ENCODE assay signal across 16 mouse cellular contexts in the genomic region with DNA sequence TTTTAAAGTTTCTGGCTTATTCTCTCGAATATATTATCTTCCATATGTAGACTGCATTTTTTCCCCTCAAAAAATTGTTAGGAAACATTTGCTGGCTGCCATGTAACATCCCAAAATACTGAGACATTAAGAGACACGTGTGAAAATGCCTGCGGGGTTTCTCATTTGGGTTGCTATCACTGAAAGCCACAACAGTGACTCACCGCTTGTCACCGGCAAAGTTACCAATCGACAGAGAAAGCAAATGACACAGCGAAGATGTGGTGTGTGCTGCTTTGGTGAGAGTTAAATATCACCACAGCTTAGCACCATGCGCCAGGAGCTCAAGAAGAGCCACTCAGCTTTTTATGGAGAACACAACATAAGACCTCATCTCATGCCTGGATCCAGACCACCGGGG. TPM values are rescaled to one million over a fixed set of nuclear protein-coding genes. Genes with fewer than 3 reads are reported as not detected.
DNase-seq lines count a peak whose midpoint lies in the region; ATAC-seq lines count a peak whose summit lies in the region.
"Had no signal": no experiment of that assay in that cellular context is flagged by ENCODE, and none has a peak within 500 bp of the region (broad histone marks: within the 10 kb centered on the region; RNA-seq: fewer than 3 reads in every experiment).

No protein-coding gene starts in this region.

- no peaks in the 10 kb centered on the region for H3K9me3 ChIP-seq in kidney, embryonic 16.5 days (ENCODE audit: low read length)
- no peaks in the 10 kb centered on the region for H3K9me3 ChIP-seq in stomach, embryonic 15.5 days
- H3K9me3 ChIP-seq: midbrain, embryonic 15.5 days had no signal

- H3K4me2 ChIP-seq in kidney, embryonic 16.5 days (replicated peaks; ENCODE audit: low read depth, low read length), result no peak overlapping the region
- H3K4me2 ChIP-seq in stomach, embryonic 15.5 days, result no peak overlapping the region
- H3K4me2 ChIP-seq: liver, embryonic 11.5 days; midbrain, embryonic 15.5 days had no signal

- no peak overlapping the region for H3K9ac ChIP-seq in kidney, embryonic 16.5 days (replicated peaks; ENCODE audit: low read length)
- no peak overlapping the region for H3K9ac ChIP-seq in stomach, embryonic 15.5 days
- H3K9ac ChIP-seq: midbrain, embryonic 15.5 days had no signal

- peak overlapping the region; percentile 74; the same call in 1 of the 2 replicates for H3K27ac ChIP-seq in kidney, embryonic 16.5 days (ENCODE audit: low read length)
- H3K27ac ChIP-seq in stomach, embryonic 15.5 days, result peak overlapping the region; percentile 68
- H3K27ac ChIP-seq: heart, adult 2 months; midbrain, embryonic 15.5 days had no signal

- H3K4me3 ChIP-seq in kidney, embryonic 16.5 days (ENCODE audit: low read length), result no peak overlapping the region
- H3K4me3 ChIP-seq in stomach, embryonic 15.5 days (replicated peaks), result no peak overlapping the region
- H3K4me3 ChIP-seq: heart, adult 2 months; midbrain, embryonic 15.5 days had no signal

- WGBS in kidney, embryonic 16.5 days, result 81% methylated on average over 9 of the region's 9 CpGs
- 51% methylated on average over 9 of the region's 9 CpGs for WGBS in stomach, embryonic 15.5 days

- H3K27me3 ChIP-seq in kidney, embryonic 16.5 days (ENCODE audit: insufficient read depth, low read length), result no peaks in the 10 kb centered on the region
- H3K27me3 ChIP-seq in stomach, embryonic 15.5 days (replicated peaks), result no peaks in the 10 kb centered on the region
- H3K27me3 ChIP-seq: midbrain, embryonic 15.5 days had no signal

- no peaks in the 10 kb centered on the region for H3K36me3 ChIP-seq in kidney, embryonic 16.5 days (ENCODE audit: insufficient read depth, low read length)
- H3K36me3 ChIP-seq in stomach, embryonic 15.5 days, result no peaks in the 10 kb centered on the region
- H3K36me3 ChIP-seq: midbrain, embryonic 15.5 days had no signal

- no peak for ATAC-seq in kidney, embryonic 16.5 days (ENCODE audit: low FRiP score, low TSS enrichment)
- peak; percentile 57 for ATAC-seq in common myeloid progenitor, adult 5-6 weeks (replicated peaks; ENCODE audit: low read depth, poor library complexity, severe bottlenecking)
- ATAC-seq in stomach, embryonic 15.5 days (ENCODE audit: insufficient read depth, low FRiP score, low read depth), result no peak
- ATAC-seq: forebrain, embryonic 14.5 days; midbrain, embryonic 15.5 days had no signal

- peak; percentile 67 for DNase-seq in adrenal gland, adult 2 months
- DNase-seq in adrenal gland, adult 8-10 months, result no peak
- no peak for DNase-seq in kidney, adult 8-10 months
- no peak for DNase-seq in kidney, postnatal 36 days
- DNase-seq in gastrocnemius, postnatal 10 days, result no peak
- DNase-seq: B cell, adult 2 months; cerebellum, adult 8-10 months; lung, postnatal 14 days had no signal

- H3K4me1 ChIP-seq in kidney, embryonic 16.5 days (ENCODE audit: insufficient read depth, low read length), result peaks cover 27% of the 10 kb centered on the region
- peaks cover 12% of the 10 kb centered on the region for H3K4me1 ChIP-seq in stomach, embryonic 15.5 days
- H3K4me1 ChIP-seq: midbrain, embryonic 15.5 days had no signal

RNA-seq across cellular contexts. Expression of gene Rerg, which starts 44.9 kb away (rescaled TPM):
- total RNA-seq in adrenal gland, adult 2 months (2021), result 100 to 1,000 TPM in 1 of 2 experiments, 10 to 100 TPM in 1; 92.5 to 190 TPM
- polyA plus RNA-seq in adrenal gland, adult 2 months (2012; rRNA removed), result 180 and 195 TPM in 2 replicates
- total RNA-seq in adrenal gland, adult 8-10 months (2022), result 100 to 1,000 TPM; 112 to 256 (median 151) TPM
- 14.4 and 16.2 TPM in 2 replicates for polyA plus RNA-seq in kidney, embryonic 16.5 days (2015; fragmentation: Nextera tagmentation; extraction: Ambion mirVana)
- not detected in 2 replicates for total RNA-seq in common myeloid progenitor, adult 5-6 weeks (2017)
- 25.3 and 26.3 TPM in 2 replicates for polyA plus RNA-seq in stomach, embryonic 15.5 days (2015; fragmentation: Nextera tagmentation; extraction: Ambion mirVana)
- total RNA-seq in gastrocnemius, postnatal 10 days (2021), result 1 to 10 TPM; 2.8 to 3.8 TPM
- total RNA-seq: MEL had no signal

Comparison
In these comparisons a context has a peak if more than half of its experiments do, and no peak if none do; other contexts are left out.
1. RNA of gene Rerg, which starts 44.9 kb away (total RNA-seq): 92.5 to 190 TPM in adrenal gland, adult 2 months and 112 to 256 TPM in adrenal gland, adult 8-10 months; 2.8 to 3.8 TPM in gastrocnemius, postnatal 10 days and not detected in common myeloid progenitor, adult 5-6 weeks; every median in the first group is over 10 times any median in the second.